Mouse (Mus musculus) lung, adult 2 months (tissue): ENCODE data around the gene Pdcd11. TPM values are rescaled to one million over a fixed set of nuclear protein-coding genes. Genes with fewer than 3 reads are reported as not detected.

Experiments used
- DNase-seq: peaks from one replicate; pipeline ENCODE4 v3.0.0; 2022
- H3K4me1 ChIP-seq: fragments of 200-500 bp; 2 replicates; pipeline ENCODE4 v1.6.1; 2011; ENCODE audit warnings: low read length; ENCODE audit not compliant: control insufficient read depth, insufficient read depth
- H3K4me3 ChIP-seq: fragments of 200-500 bp; replicated peaks from 2 replicates; pipeline ENCODE3; 2011; ENCODE audit warnings: low read depth, mild to moderate bottlenecking, control low read depth, low read length; ENCODE audit errors: extremely low read depth
- CTCF ChIP-seq: fragments of 200-500 bp; IDR thresholded peaks from 2 replicates; pipeline ENCODE4 v1.5.1; 2011; ENCODE audit warnings: mild to moderate bottlenecking, low read length, control low read depth; ENCODE audit not compliant: insufficient read depth
- POLR2A ChIP-seq: fragments of 200-500 bp; IDR thresholded peaks from 2 replicates; pipeline ENCODE4 v1.6.1; 2011; ENCODE audit warnings: low read depth, mild to moderate bottlenecking, control low read depth, low read length, borderline replicate concordance; ENCODE audit errors: extremely low read depth
- WGBS: fragments of 180-500 bp; shearing (Covaris S2); methylation state at CpG from one replicate; pipeline ENCODE4 v1.1.7; 2018; 5-methylcytosine and 5-hydroxymethylcytosine counted together
- polyA plus RNA-seq: library from polyadenylated mRNA; depleted of rRNA; stranded (reverse); fragments of >200 nt; gene quantifications from 2 replicates; pipeline ENCODE4 v1.2.3, GENCODE M21; 2012

The Pdcd11 gene
- polyA plus RNA-seq, 1 experiment, result 9.0 TPM

DNA sequence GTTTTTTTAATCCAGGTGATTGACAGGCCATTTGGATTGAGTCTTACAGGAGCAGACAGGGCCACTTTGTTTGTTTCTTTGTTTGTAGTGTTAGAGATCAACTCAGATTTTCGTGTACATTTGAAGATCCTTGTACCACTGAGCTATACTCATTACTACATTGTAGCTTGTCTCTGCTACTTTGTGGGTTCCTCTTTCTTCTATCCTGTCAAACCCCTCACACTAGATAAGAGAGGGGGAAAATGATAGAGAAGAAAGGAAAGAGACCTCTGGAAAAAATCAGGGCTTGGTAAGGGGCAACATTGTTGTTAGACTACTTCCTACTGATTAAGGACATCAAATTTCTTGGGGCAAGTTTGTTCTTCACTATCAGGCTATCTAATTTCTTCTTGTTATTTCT is 32.9 kb upstream of the Pdcd11 start:
- 57% methylated on average over 1 of the region's 1 CpGs for WGBS
- H3K4me3 ChIP-seq, result no peak overlapping the region
- H3K4me1 ChIP-seq, result no peaks in the 10 kb centered on the region
- no peak for TF ChIP-seq POLR2A
- TF ChIP-seq CTCF, result no peak
- no peak for DNase-seq

DNA sequence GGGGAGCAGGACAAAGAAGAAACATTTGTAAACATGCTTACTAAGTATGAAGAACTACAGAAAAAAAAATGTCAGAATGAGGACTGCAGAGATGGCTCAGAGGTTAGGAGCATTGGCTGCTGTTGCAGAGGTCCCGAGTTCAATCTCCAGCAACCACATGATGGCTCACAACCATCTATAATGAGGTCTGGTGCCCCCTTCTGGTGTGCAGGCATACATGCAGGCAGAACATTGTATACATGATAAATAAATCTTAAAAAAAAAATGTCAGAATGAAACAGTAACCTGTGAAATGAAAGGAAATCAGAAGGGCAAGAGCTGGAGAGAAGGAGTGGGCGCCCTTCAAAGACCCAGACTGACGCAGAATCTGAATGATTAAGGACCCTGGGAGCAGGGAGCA is 24.7 kb upstream of the Pdcd11 start:
- TF ChIP-seq POLR2A (no peak), CTCF (no peak)
- 92% methylated on average over 3 of the region's 3 CpGs for WGBS
- no peak for DNase-seq
- no peaks in the 10 kb centered on the region for H3K4me1 ChIP-seq
- H3K4me3 ChIP-seq, result no peak overlapping the region

DNA sequence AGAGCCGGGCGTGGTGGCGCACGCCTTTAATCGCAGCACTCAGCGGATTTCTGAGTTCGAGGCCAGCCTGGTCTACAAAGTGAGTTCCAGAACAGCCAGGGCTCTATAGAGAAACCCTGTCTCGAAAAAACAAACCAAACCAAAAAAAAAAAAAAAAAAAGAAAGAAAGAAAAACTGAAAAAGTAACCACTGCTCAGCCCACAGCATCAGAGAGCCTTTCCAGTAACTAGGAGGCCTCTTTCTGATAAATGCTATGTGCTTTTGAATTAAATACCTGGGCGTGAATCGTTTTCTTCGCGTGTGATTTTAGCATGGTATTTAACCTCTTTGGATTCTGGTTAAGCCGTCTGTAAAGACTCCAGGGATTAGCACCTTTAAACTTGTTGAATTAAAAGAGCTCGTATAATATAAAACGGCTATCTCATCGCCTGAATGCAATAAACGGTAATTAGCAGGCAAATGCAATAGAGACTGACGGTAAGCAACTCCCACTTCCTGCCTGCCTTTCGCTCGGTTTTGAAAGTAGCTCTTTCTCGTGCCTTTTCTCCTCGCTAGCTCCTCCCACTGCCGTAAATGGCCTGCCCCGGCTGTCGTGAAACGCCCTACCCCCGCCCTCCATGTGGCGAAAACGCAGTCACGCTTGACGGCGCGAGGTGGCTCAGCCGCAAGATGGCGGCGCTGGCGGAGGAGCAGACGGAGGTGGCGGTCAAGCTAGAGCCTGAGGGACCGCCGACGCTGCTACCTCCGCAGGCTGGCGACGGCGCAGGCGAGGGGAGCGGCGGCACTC is 23.3 kb upstream of the Pdcd11 start, which contains the start of gene Taf5:
Gene Taf5 (plus strand): TSS at position 651 of the 787 bp plus-strand sequence.
- peak; percentile 97 for DNase-seq
- Histone ChIP-seq H3K4me1 (no peaks in the 10 kb centered on the region), H3K4me3 (peak within 1 kb of the TSS; percentile 70)
- 7% methylated on average over 49 of the region's 49 CpGs for WGBS
- TF ChIP-seq CTCF (no peak), POLR2A (peak; percentile 97)

DNA sequence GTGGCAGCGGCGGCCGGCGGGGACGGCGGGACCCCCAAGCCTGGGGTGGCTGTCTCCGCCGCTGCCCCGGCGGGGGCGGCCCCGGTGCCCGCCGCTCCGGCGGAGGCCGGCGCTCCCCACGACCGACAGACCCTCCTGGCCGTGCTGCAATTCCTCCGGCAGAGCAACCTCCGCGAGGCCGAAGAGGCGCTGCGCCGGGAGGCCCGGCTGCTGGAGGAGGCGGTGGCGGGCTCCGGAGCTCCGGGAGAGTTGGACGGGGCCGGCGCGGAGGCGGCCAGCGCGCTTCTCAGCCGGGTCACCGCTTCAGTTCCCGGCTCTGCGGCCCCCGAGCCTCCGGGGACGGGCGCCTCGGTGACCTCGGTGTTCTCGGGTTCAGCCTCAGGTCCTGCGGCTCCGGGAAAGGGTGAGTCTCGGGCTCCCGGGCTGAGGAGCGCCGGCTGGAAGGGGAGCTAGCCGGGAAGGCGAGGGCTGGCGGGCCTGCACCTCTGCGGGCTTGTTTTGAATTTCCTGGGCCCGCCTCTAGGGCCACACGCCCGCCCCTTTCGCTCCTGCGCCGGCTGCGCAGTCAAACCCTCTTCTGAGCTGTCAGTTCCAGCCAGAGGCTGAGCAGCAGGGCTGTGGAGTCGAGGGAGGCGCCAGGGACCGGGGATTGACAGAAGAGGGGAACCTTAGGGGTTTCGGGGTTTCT is 22.5 kb upstream of the Pdcd11 start:
- DNase-seq, result peak; percentile 78
- WGBS, result under 1% methylated on average over 67 of the region's 72 CpGs
- H3K4me1 ChIP-seq, result no peaks in the 10 kb centered on the region
- TF ChIP-seq CTCF (no peak), POLR2A (peak; percentile 51; the same call in 1 of the 2 replicates)
- H3K4me3 ChIP-seq, result peak overlapping the region; percentile 70

DNA sequence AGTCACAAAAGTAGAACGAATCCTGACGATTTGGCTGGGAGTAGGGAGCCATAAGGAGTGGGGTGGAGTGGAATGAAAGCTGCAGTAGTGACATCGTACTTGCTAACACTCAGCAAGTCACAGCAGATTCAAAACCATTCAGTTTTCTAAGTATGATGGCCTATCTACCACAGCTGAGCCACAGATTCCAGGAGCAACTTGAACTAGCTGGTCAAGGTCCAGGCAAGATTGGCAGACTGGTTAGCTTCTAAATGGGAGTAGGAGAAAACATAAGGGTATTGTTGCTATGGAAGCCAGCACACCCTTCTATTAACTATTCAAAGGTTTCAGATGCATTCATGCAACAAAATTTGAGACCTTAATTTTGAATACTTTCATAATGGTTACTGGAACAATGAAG is 2.3 kb upstream of the Pdcd11 start:
- H3K4me3 ChIP-seq, result no peak overlapping the region
- no peak for DNase-seq
- 73% methylated on average over 3 of the region's 3 CpGs for WGBS

DNA sequence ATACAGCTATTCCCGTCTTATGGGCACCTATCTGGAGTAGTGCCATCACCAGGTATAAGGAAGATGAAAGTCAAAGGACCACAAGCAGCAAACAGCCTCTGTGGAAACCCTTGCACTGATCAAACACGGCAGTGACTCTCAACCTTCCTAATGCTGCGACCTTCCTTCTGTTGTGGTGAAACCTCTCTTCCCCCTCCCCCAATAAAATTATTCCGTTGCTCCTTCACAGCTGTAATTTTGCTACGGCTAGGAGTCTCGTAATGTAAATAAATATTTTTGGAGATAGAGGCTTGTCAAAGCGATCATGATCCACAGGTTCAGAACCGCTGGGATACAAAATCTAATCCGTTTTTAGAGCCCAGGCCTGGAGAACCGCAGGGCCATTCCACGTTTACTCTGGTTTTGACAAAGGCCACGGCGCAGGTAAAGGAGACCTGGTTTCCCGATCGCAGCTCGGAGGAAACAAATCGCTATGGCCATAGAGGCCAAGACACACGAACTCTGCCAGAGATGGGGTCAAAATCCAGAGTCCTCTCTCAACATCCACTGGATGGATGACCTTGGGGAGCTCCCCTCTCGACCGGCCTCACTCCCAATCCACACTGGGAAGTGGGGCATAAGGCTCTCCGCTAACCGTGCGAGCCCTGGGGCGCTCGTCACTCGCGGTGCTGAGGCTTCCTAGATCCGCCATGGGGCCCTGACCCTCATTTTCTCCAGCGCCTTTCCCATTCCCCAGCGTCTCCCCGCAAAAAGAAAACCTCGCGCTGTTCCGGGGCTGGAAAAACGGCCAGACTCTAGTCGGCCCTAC is 646 bp upstream of the Pdcd11 start:
- Histone ChIP-seq H3K4me1 (no peaks in the 10 kb centered on the region), H3K4me3 (peak overlapping the region; percentile 94)
- DNase-seq, result no peak
- WGBS, result 1% methylated on average over 36 of the region's 36 CpGs
- TF ChIP-seq POLR2A, result no peak
- no peak for TF ChIP-seq CTCF

More for the DNA sequence above, 2.3 kb upstream of the Pdcd11 start:
- no peak for TF ChIP-seq POLR2A
- TF ChIP-seq CTCF, result no peak
- no peaks in the 10 kb centered on the region for H3K4me1 ChIP-seq

DNA sequence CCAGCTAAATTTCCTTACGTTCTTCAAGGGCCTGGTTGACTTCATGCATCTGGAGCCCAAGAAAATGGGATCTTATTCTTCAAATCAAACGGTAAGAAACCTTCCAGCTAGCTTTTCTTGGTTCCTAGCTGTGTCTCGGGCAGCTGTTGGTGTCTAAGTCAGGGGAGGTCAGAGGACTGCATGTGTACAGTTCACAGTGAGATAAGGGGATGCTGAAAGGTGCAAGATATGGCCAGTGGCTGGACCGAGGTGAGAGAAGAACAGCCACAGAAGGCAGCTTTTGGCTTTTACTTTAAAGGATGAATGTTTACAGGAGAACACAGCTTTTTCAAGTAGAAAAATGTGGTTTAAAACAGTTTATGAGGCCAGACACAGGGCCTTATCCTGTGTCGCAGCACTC is 10.5 kb downstream of the Pdcd11 start:
- Histone ChIP-seq H3K4me1 (no peaks in the 10 kb centered on the region), H3K4me3 (no peak overlapping the region)
- TF ChIP-seq POLR2A (no peak), CTCF (no peak)
- 94% methylated on average over 5 of the region's 5 CpGs for WGBS
- DNase-seq, result no peak

DNA sequence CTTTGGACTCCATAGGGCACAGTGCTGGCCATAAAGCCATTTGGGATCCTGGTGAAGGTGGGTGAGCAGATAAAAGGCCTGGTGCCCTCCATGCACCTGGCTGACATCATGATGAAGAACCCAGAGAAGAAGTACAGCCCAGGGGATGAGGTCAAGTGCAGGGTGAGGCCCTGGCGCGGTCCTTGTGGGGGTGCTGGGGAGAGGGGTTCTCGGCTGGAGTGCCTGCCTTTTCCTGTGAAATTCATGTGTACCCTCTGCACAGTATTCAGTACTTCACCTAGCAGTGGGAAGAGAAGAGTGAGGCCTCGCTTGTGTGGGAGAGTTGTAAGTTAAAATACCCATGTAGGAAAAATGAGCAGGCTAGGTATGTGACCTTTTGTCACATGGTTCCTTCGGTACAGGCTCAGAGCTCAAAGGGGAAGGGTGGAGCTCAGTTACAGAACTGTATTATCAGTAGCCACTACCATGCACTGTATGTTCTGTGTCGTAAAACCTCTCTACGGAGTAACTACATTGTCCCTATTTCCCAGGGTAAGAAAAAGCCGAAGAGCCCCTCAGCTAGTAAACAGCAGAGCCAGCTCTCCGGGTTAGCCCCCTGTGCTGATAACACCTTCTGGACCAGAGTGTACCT is 14.2 kb downstream of the Pdcd11 start:
- no peaks in the 10 kb centered on the region for H3K4me1 ChIP-seq
- DNase-seq, result no peak
- H3K4me3 ChIP-seq, result no peak overlapping the region
- 91% methylated on average over 9 of the region's 9 CpGs for WGBS
- TF ChIP-seq CTCF, result no peak
- TF ChIP-seq POLR2A, result no peak

DNA sequence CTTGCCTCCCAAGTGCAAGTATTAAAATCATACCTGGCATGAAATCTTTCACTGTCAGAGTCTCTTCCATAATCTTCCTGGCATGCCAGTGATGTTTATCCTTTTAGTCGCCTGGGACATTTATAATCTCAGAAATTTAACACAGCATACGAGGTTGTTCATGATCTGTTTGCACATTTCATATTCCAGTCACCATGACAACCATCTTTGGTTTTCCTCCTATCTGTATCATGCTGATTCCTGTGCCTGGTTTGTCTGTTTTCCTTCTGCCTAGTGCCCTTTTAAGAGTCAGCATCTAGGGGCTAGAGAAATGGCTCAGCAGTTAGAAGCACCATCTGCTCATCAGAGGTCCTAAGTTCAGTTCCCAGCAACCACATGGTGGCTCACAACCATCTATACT is 28.1 kb downstream of the Pdcd11 start:
- 64% methylated on average over 2 of the region's 2 CpGs for WGBS
- TF ChIP-seq POLR2A (no peak), CTCF (no peak)
- DNase-seq, result no peak
- H3K4me3 ChIP-seq, result no peak overlapping the region
- no peaks in the 10 kb centered on the region for H3K4me1 ChIP-seq
